Mouse (Mus musculus) cerebellum, postnatal 4 days (tissue): ENCODE data around the gene Atp2a1.
"Not testable (repeated sequence)": the region's sequence is repeated elsewhere in the genome, so short reads cannot be mapped to it uniquely, and the experiment has no call there.

Source experiments
- DNase-seq, 2 experiments: peaks; one replicate each; pipeline ENCODE4 v3.0.0; 2022; ENCODE audit warnings: low spot score in 2 of 2, mixed read lengths in 1 of 2

Gene Atp2a1

DNA sequence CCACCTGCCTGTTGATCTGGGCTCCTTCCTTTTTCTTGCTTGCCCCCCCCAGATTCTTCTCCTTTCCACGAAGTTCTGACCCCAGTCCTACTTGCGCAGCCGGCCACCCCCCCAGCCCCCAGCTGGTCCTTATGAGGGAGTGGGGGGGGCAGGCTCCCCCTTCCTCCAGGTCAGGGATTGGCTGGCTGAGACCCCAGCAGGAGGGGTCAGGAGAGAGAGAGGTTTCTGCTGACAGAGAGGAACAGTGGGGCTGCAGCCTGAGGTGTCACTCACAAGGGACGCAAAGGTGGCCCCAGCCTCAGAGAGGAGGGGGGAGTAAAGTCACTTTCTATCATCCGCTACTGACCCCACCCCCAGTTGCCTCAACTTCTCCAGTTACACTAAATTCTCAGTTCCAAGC, at the start of gene Atp2a1:
TSS of gene Atp2a1 (minus strand) at position 105 of the 400 bp plus-strand sequence.
- DNase-seq, result no peak

- no peak for DNase-seq
These were observed 48.4 kb upstream of the Atp2a1 start for GRCm38 (mm10) chr7:126511287-126511686.

DNA sequence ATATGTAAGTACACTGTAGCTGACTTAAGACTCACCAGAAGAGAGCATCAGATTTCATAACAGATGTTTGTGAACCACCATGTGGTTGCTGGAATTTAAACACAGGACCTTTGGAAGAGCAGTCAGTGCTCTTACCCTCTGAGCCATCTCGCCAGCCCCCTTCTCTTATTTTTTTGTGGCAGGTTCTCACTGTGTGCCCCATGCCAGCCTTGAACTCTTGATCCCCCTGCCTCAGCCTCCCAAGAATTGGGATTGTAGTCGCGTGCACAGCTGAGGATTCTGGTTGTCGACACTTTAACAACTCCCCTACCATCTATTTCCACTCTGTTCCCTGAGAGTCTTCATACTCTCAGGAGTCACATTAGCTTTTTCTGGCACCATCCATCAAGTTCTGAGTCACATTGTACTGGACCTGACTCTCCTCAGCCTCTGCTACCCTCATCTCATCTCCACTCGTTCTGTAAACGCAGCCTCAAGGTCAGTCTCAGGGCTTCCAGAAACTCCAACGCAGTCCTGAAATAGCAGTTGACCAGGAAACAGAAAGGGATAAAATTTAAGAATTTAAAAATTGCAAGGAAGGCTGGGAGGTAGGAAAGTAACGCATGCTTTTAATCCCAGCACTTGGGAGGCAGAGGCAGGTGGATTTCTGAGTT, 44.3 kb upstream of the Atp2a1 start:
- no peak for DNase-seq

GRCm38 (mm10) chr7:126504913-126505312, 42.0 kb upstream of the Atp2a1 start:
- DNase-seq, result no peak

GRCm38 (mm10) chr7:126503273-126503878, 40.5 kb upstream of the Atp2a1 start, which contains the start of gene Atxn2l:
Gene Atxn2l (minus strand): TSS chr7:126503437.
- peak; percentile 99 for DNase-seq

DNA sequence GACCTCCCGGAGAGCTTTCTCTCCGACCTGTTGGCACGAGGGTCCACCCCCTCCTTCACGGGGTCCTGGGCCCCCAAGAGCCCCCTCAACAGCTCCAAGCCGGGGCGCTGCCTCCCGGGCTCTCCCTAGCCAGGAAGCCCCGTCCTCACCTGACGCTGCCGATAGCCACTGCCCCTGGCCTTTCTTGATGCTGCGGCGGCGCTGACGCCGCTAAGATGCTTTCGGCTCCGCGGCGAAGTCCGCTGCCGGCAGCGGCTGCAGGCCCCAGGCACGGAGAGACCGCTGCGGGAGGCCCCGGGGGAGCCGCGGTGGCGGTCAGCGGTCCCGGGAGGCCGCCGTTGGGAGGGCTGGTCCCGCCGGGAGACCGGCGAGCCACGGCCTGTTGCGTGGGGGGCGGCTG, 39.8 kb upstream of the Atp2a1 start:
- no peak for DNase-seq

GRCm38 (mm10) chr7:126502023-126502741, 39.3 kb upstream of the Atp2a1 start:
- peak; percentile 86 to 94 for DNase-seq

GRCm38 (mm10) chr7:126501684-126502022, 38.7 kb upstream of the Atp2a1 start:
- no peak for DNase-seq

DNA sequence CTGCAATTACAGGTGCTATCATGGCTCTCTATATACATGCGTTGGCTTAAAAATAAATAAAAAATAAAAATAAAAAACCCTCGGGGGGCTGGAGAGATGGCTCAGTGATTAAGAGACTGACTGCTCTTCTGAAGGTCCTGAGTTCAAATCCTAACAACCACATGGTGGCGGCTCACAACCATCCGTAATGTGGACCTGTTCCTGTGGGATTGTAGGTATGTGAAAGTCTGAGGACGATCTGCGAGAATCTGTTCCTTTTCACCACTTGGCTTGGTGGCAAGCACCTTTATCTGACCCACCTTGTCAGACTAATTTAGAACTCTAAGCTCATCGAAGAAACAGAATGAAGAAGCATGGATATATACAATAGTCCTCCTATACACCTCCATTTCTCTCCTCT, 36.5 kb upstream of the Atp2a1 start:
- DNase-seq, result no peak

DNA sequence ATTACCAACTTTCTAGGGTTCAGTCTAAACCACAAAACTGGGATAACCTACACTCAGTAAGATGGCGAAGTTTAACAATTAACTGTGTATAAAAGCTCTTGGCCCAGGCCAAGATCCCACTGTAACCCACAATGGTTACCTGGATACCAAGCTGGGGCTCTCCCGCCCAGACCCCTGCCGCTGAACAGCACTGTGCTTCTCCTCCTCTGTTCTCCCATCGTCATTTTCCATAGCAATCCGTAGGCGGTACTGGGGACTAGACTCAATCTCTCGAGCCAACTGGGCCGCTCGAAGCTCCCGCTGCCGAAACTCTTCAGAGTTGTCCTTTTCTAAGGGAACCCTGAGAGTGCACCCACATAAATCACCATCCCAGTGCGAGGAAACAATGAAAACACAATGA, 35.1 kb upstream of the Atp2a1 start:
- DNase-seq, result no peak

GRCm38 (mm10) chr7:126496475-126496874, 33.6 kb upstream of the Atp2a1 start:
- no peak for DNase-seq

GRCm38 (mm10) chr7:126494120-126494519, 31.2 kb upstream of the Atp2a1 start:
- DNase-seq, result no peak

DNA sequence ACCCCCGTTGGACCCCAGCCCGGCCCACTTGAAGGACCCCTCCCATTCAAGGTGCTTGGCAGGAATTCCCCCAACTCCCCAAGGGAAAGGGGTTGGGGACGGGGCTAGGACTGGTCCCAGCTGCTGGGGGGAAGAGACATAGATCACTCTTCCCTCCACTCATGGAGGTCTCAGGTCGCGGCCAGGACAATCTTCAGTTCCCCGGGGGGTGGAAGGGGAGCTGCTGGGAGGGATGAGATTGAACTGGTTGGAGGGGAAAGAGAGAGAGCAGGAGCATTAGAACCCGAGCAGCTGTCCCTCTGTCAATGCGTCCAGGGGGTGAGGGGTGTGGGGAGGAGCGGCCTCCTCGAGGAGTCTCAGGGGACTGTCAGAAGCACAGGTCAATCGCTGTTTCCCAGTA, 29.1 kb upstream of the Atp2a1 start:
- DNase-seq, result no peak

DNA sequence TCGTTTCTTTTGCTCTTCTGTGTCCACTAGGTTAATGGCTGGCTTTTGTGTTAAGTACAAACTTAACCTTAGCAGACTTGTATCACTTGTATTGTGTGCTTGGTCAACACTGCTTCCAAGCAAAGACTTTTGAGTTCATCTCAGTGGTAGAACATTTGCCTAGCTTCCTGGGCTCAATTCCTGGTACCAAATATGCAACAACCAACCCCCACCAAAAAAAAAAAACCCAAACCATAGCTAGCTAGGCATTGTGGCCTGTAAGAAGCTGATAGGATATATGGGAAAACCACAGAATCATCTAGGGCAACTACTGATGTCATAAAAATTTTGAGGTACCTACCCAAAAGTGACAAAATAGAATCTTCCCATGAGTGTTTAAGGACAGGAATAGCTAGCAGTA, 28.1 kb upstream of the Atp2a1 start:
- no peak for DNase-seq

- DNase-seq, result not testable (repeated sequence)
These were observed 24.9 kb upstream of the Atp2a1 start for GRCm38 (mm10) chr7:126487617-126488385.

GRCm38 (mm10) chr7:126487052-126487483, 24.2 kb upstream of the Atp2a1 start, which contains the start of gene Tufm:
Gene Tufm (plus strand): TSS chr7:126487361.
- DNase-seq, result peak; percentile 82 to 90

DNA sequence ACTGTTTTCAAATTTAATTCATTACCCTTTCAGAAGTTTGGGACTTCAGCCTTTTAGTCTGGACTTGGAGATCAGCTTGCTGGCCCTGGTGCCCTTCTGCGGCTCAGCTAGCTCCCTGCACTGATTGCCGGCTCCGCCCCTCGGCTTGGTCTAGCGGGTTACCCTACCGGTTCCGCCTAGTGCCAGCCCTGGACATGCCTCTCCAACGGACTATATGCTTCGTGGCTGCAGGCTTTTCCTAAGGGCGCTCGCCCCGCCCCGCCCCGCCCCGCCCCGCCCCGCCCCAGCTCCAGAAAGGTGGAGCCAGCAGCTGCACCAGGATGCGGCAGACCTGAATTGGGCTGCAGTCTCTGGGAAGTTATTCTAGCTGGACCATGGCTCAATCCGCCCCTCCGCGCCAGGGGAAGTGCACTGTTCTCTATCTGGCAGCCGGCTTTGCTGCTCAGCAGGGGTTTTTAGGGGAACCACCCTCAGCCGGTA, 19.5 kb upstream of the Atp2a1 start:
- DNase-seq, result peak in 1 of 2 experiments; percentile 51

GRCm38 (mm10) chr7:126481699-126482098, 18.8 kb upstream of the Atp2a1 start:
- DNase-seq, result no peak

- peak; percentile 66 to 87 for DNase-seq
These were observed 12.2 kb upstream of the Atp2a1 start, which contains the start of gene Sh2b1 for GRCm38 (mm10) chr7:126474993-126475581. Gene Sh2b1 (minus strand): TSS chr7:126475424.

DNA sequence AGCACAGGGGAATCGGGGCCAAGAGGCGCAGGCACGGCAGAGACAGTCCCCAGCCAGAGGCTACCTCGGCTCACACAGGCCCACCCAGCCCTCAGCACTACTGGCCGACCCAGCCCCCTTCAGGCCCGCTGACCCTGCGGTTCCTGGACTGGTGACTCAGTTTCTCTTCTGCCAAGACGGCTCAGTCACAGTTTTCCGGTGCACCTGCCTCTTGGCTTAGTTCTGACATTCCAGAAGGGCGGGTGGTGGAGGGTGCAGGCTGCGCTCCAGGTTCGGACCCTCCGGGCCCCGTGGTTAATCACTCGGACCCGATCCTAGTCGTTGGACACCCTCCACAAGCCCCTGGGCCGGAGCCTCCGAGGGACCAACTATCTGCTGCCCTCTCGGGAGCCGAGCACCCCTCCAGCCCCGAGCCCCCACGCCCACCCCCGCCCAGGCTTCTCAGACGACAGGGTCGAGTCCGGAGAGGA, 11.6 kb upstream of the Atp2a1 start:
- no peak for DNase-seq

GRCm38 (mm10) chr7:126473470-126474086, 10.7 kb upstream of the Atp2a1 start:
- DNase-seq, result no peak
